Mouse (Mus musculus) thymus, adult 2 months (tissue): ENCODE results near the gene Atp8a2. TPM values are rescaled to one million over a fixed set of nuclear protein-coding genes. Genes with fewer than 3 reads are reported as not detected.

Source experiments
- DNase-seq: peaks from one replicate; pipeline ENCODE4 v3.0.0; 2021
- H3K27ac ChIP-seq: fragments of 200-500 bp; 2 replicates; pipeline ENCODE4 v1.5.1; 2012; ENCODE audit warnings: low read length, control low read depth; ENCODE audit not compliant: control insufficient read depth, insufficient read depth
- H3K27me3 ChIP-seq: fragments of 200-500 bp; 2 replicates; pipeline ENCODE4 v1.6.1; 2012; ENCODE audit warnings: mild to moderate bottlenecking, low read length, moderate library complexity, mixed read lengths; ENCODE audit not compliant: control insufficient read depth, insufficient read depth
- H3K36me3 ChIP-seq: fragments of 200-500 bp; 2 replicates; pipeline ENCODE4 v1.6.1; 2012; ENCODE audit warnings: mild to moderate bottlenecking, low read length, moderate library complexity; ENCODE audit not compliant: control insufficient read depth, insufficient read depth
- H3K4me1 ChIP-seq: fragments of 200-500 bp; replicated peaks from 2 replicates; pipeline ENCODE4 v1.6.1; 2012; ENCODE audit warnings: low read length; ENCODE audit not compliant: control insufficient read depth, insufficient read depth
- H3K4me3 ChIP-seq: fragments of 200-500 bp; 2 replicates; pipeline ENCODE4 v1.5.1; 2012; ENCODE audit warnings: mild to moderate bottlenecking, low read length, control low read depth, moderate library complexity; ENCODE audit not compliant: control insufficient read depth, insufficient read depth
- CTCF ChIP-seq: fragments of 200-500 bp; IDR thresholded peaks from 2 replicates; pipeline ENCODE4 v1.5.1; 2012; ENCODE audit warnings: mild to moderate bottlenecking, control low read depth, low read length, moderate library complexity, borderline replicate concordance; ENCODE audit not compliant: control insufficient read depth, poor library complexity, insufficient read depth; ENCODE audit errors: extremely low read depth
- POLR2A ChIP-seq: fragments of 200-500 bp; IDR thresholded peaks from 2 replicates; pipeline ENCODE4 v1.6.1; 2012; ENCODE audit warnings: mild to moderate bottlenecking, low read length, control low read depth, moderate library complexity; ENCODE audit not compliant: control insufficient read depth, poor library complexity, insufficient read depth; ENCODE audit errors: extremely low read depth
- WGBS: fragments of 180-500 bp; shearing (Covaris S2); methylation state at CpG from one replicate; pipeline ENCODE4 v1.1.7; 2018; 5-methylcytosine and 5-hydroxymethylcytosine counted together
- polyA plus RNA-seq: library from polyadenylated mRNA; depleted of rRNA; stranded (reverse); fragments of >200 nt; gene quantifications from 2 replicates; pipeline ENCODE4 v1.2.3, GENCODE M21; 2012

The Atp8a2 gene
- polyA plus RNA-seq, 1 experiment, result 0.38 TPM

- no peaks in the 10 kb centered on the region for H3K36me3 ChIP-seq
- no peak for DNase-seq
- H3K27me3 ChIP-seq, result no peaks in the 10 kb centered on the region; the same call in 1 of the 2 replicates
- 95% methylated on average over 16 of the region's 16 CpGs for WGBS
- H3K4me1 ChIP-seq, result no peaks in the 10 kb centered on the region
- no peak overlapping the region for H3K4me3 ChIP-seq
- TF ChIP-seq CTCF (no peak), POLR2A (no peak)
- no peak overlapping the region for H3K27ac ChIP-seq
Measured at GRCm38 (mm10) chr14:60170845-60171610, 26.0 kb downstream of the Atp8a2 start.

DNA sequence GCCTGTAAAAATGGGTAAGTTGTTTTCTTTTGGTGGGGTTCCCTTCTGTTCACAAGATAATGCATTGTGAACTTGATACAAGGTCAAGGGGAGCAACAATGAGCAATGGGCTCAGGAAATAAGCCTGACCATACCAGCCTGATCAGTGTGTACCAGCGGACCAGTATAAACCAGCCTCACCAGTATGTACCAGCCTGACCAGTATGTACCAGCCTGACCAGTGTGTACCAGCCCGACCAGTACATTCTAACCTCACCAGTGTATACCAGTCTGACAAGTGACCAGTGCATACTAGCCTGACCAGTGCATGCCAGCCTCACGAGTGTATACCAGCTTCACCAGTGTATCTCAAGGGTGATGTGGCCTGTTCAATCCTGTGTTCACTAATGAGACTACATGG is 33.6 kb downstream of the Atp8a2 start:
- H3K36me3 ChIP-seq, result no peaks in the 10 kb centered on the region
- no peaks in the 10 kb centered on the region for H3K27me3 ChIP-seq
- no peaks in the 10 kb centered on the region for H3K4me1 ChIP-seq
- WGBS, result 98% methylated on average over 3 of the region's 3 CpGs
- TF ChIP-seq POLR2A (no peak), CTCF (no peak)
- DNase-seq, result no peak
- no peak overlapping the region for H3K27ac ChIP-seq
- no peak overlapping the region for H3K4me3 ChIP-seq

DNA sequence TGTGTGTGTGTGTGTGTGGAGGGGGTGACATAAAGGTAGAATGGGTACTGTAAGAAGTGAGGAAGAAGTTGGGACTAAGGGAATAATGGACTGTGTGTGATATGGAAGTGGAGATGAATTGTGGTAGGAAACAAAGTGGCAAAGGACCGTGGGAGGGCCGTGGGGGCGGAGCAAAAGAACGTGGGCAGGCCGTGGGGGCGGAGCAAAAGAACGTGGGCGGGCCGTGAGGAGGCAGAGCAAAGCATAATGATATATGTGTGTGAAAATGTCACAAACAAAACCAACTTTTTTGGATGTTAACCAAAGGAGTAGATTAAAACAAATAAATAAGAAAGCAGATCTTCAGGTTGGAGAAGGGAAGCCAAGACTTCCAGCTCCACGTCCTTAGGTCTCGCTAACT is 44.6 kb downstream of the Atp8a2 start:
- Histone ChIP-seq H3K4me1 (no peaks in the 10 kb centered on the region), H3K27ac (no peak overlapping the region), H3K4me3 (no peak overlapping the region), H3K27me3 (no peaks in the 10 kb centered on the region), H3K36me3 (no peaks in the 10 kb centered on the region)
- TF ChIP-seq CTCF (no peak), POLR2A (no peak)
- no peak for DNase-seq
- 90% methylated on average over 11 of the region's 11 CpGs for WGBS

GRCm38 (mm10) chr14:60148893-60149292 is 48.1 kb downstream of the Atp8a2 start:
- Histone ChIP-seq H3K27ac (no peak overlapping the region), H3K27me3 (no peaks in the 10 kb centered on the region), H3K36me3 (no peaks in the 10 kb centered on the region), H3K4me1 (no peaks in the 10 kb centered on the region), H3K4me3 (no peak overlapping the region)
- no peak for DNase-seq
- TF ChIP-seq CTCF (no peak), POLR2A (no peak)
- 95% methylated on average over 3 of the region's 3 CpGs for WGBS

GRCm38 (mm10) chr14:60143234-60143633 is 53.7 kb downstream of the Atp8a2 start:
- 94% methylated on average over 10 of the region's 10 CpGs for WGBS
- no peaks in the 10 kb centered on the region for H3K4me1 ChIP-seq
- no peaks in the 10 kb centered on the region for H3K36me3 ChIP-seq
- no peak overlapping the region for H3K27ac ChIP-seq
- H3K27me3 ChIP-seq, result no peaks in the 10 kb centered on the region
- no peak for TF ChIP-seq POLR2A
- no peak for TF ChIP-seq CTCF
- DNase-seq, result no peak
- H3K4me3 ChIP-seq, result no peak overlapping the region

GRCm38 (mm10) chr14:60138339-60138738 is 58.6 kb downstream of the Atp8a2 start:
- H3K27me3 ChIP-seq, result no peaks in the 10 kb centered on the region
- no peak for TF ChIP-seq CTCF
- TF ChIP-seq POLR2A, result no peak
- H3K4me3 ChIP-seq, result no peak overlapping the region
- WGBS, result 85% methylated on average over 4 of the region's 4 CpGs
- no peaks in the 10 kb centered on the region for H3K36me3 ChIP-seq
- H3K27ac ChIP-seq, result no peak overlapping the region
- H3K4me1 ChIP-seq, result peaks cover 4% of the 10 kb centered on the region; the same call in 1 of the 2 replicates
- peak; percentile 31 for DNase-seq

GRCm38 (mm10) chr14:60137812-60138211 is 59.2 kb downstream of the Atp8a2 start:
- Histone ChIP-seq H3K36me3 (no peaks in the 10 kb centered on the region), H3K27ac (no peak overlapping the region), H3K27me3 (no peaks in the 10 kb centered on the region), H3K4me3 (no peak overlapping the region), H3K4me1 (peaks cover 4% of the 10 kb centered on the region; the same call in 1 of the 2 replicates)
- TF ChIP-seq CTCF (no peak), POLR2A (no peak)
- no peak for DNase-seq
- WGBS, result 24% methylated on average over 6 of the region's 6 CpGs
